Mouse (Mus musculus) layer of hippocampus, postnatal 14 days (tissue): Measurements from ENCODE around the gene Golga1. TPM values are rescaled to one million over a fixed set of nuclear protein-coding genes. Genes with fewer than 3 reads are reported as not detected.
"Not testable (repeated sequence)": the region's sequence is repeated elsewhere in the genome, so short reads cannot be mapped to it uniquely, and the experiment has no call there.

Experiments used
- DNase-seq, 2 experiments: peaks; one replicate each; pipeline ENCODE4 v3.0.0; 2021 to 2022; ENCODE audit warnings: low spot score in 2 of 2, mixed read lengths in 1 of 2
- long read RNA-seq, 2 experiments: library from polyadenylated mRNA; stranded (forward); transcript quantifications; one replicate each; pipeline ENCODE4 v2.0.0; 2021
- total RNA-seq, 2 experiments: library from RNA; stranded (reverse); gene quantifications; 2 replicates each; pipeline ENCODE4 v1.2.3; 2021

Golga1 gene
- 10 to 100 TPM; 29.1 to 37.7 TPM for total RNA-seq
- long read RNA-seq, experiment 1, full-length matches to known transcripts: 3 of 13 reads
- long read RNA-seq, experiment 1, partial matches to known transcripts: 0 of 13 reads
- long read RNA-seq, experiment 1, other reads (novel, unspliced or antisense): 10 of 13 reads
- long read RNA-seq, experiment 2, full-length matches to known transcripts: 4 of 16 reads
- long read RNA-seq, experiment 2, partial matches to known transcripts: 2 of 16 reads
- long read RNA-seq, experiment 2, other reads (novel, unspliced or antisense): 10 of 16 reads

GRCm38 (mm10) chr2:39065400-39065987 lies at the start of gene Golga1:
TSS of gene Golga1 (minus strand) at chr2:39065541.
- peak; percentile 86 to 91 for DNase-seq

- no peak for DNase-seq
These were observed 48.8 kb upstream of the Golga1 start for GRCm38 (mm10) chr2:39114093-39114492.

GRCm38 (mm10) chr2:39110514-39110913 lies 45.2 kb upstream of the Golga1 start:
- no peak for DNase-seq

- DNase-seq: not testable (repeated sequence)
These were observed 44.4 kb upstream of the Golga1 start for GRCm38 (mm10) chr2:39109712-39110111.

- DNase-seq: not testable (repeated sequence)
These were observed 34.6 kb upstream of the Golga1 start for GRCm38 (mm10) chr2:39099951-39100350.

- DNase-seq: no peak
These were observed 32.7 kb upstream of the Golga1 start for GRCm38 (mm10) chr2:39097993-39098392.

- no peak for DNase-seq
These were observed 26.6 kb upstream of the Golga1 start for GRCm38 (mm10) chr2:39091966-39092365.

- DNase-seq: no peak
These were observed 17.4 kb upstream of the Golga1 start for GRCm38 (mm10) chr2:39082706-39083105.

GRCm38 (mm10) chr2:39070666-39071065 lies 5.3 kb upstream of the Golga1 start:
- no peak for DNase-seq

- DNase-seq: no peak
These were observed 3.8 kb upstream of the Golga1 start for GRCm38 (mm10) chr2:39069096-39069495.

GRCm38 (mm10) chr2:39064687-39065399 lies 498 bp downstream of the Golga1 start:
- DNase-seq: no peak

GRCm38 (mm10) chr2:39048515-39048914 lies 16.8 kb downstream of the Golga1 start:
- DNase-seq: no peak

GRCm38 (mm10) chr2:39040215-39040614 lies 25.1 kb downstream of the Golga1 start:
- DNase-seq: no peak

GRCm38 (mm10) chr2:39031611-39032010 lies 33.7 kb downstream of the Golga1 start:
- DNase-seq: peak in 1 of 2 experiments; percentile 39

- no peak for DNase-seq
These were observed 45.3 kb downstream of the Golga1 start for GRCm38 (mm10) chr2:39020004-39020403.

- no peak for DNase-seq
These were observed 48.8 kb downstream of the Golga1 start for GRCm38 (mm10) chr2:39016581-39016980.

- DNase-seq: no peak
These were observed 52.5 kb downstream of the Golga1 start for GRCm38 (mm10) chr2:39012768-39013279.

- DNase-seq: no peak
These were observed 53.4 kb downstream of the Golga1 start for GRCm38 (mm10) chr2:39011971-39012370.

GRCm38 (mm10) chr2:39011264-39011663 lies 54.1 kb downstream of the Golga1 start:
- no peak for DNase-seq

GRCm38 (mm10) chr2:39010144-39010543 lies 55.2 kb downstream of the Golga1 start:
- not testable (repeated sequence) for DNase-seq

GRCm38 (mm10) chr2:39008954-39009365 lies 56.4 kb downstream of the Golga1 start:
- DNase-seq: no peak

- DNase-seq: no peak
These were observed 56.9 kb downstream of the Golga1 start for GRCm38 (mm10) chr2:39008350-39008851.
